Mouse (Mus musculus) erythroblast, embryonic 14.5 days (primary cell): Measurements from ENCODE around the gene Tbc1d22a.

ENCODE experiments used
- GATA1 ChIP-seq: IDR thresholded peaks from 2 replicates; pipeline ENCODE4 v1.6.1; 2012; ENCODE audit warnings: low read length, inconsistent platforms, mixed read lengths
- TAL1 ChIP-seq: IDR thresholded peaks from 3 replicates; pipeline ENCODE4 v1.6.1; 2012; ENCODE audit warnings: low read length, inconsistent platforms, mixed read lengths

- TF ChIP-seq TAL1 = no peak
- TF ChIP-seq GATA1 = no peak
Observed at GRCm38 (mm10) chr15:86252130-86252529, 37.9 kb downstream of the Tbc1d22a start.
